Mouse (Mus musculus): ENCODE results near the gene Dcakd. TPM values are rescaled to one million over a fixed set of nuclear protein-coding genes. Genes with fewer than 3 reads are reported as not detected.

Dcakd gene
- total RNA-seq (2023) = 13.4 TPM

DNA sequence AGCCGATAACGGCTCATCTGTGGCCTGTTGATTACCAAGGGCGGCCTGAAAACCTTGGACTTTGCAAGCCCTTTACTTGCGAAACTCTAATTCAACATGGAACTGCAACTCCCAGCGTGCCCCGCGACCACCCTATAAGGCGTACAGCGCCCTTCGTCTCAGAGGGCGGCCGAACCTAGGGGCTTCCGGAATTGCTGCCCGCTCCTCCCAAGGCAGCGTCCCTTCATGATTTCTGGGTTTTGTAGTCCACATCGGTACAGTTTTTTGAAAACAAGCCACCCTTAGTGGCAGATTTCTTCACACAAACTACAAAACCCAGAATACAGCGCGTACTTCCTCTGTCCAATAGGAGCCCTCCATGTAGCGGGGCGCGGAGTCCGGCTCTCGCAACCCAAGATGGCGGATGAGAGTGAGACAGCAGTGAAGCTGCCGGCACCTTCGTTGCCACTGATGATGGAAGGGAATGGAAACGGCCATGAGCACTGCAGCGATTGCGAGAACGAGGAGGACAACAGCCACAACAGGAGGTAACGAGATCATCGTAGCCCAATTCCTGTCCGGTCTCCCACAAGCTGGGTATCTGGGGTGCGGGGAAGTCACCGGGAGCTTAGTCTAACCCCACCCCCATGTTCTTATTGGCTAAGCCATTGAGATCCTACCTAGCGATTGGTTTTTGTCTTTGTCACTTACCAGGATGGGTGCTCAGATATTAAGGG is at the start of gene Dcakd, which contains the start of gene Nmt1:
Gene Dcakd (minus strand): TSS at position 158 of the 716 bp plus-strand sequence.
Gene Nmt1 (plus strand): TSS at position 15 of the 716 bp plus-strand sequence.

DNA sequence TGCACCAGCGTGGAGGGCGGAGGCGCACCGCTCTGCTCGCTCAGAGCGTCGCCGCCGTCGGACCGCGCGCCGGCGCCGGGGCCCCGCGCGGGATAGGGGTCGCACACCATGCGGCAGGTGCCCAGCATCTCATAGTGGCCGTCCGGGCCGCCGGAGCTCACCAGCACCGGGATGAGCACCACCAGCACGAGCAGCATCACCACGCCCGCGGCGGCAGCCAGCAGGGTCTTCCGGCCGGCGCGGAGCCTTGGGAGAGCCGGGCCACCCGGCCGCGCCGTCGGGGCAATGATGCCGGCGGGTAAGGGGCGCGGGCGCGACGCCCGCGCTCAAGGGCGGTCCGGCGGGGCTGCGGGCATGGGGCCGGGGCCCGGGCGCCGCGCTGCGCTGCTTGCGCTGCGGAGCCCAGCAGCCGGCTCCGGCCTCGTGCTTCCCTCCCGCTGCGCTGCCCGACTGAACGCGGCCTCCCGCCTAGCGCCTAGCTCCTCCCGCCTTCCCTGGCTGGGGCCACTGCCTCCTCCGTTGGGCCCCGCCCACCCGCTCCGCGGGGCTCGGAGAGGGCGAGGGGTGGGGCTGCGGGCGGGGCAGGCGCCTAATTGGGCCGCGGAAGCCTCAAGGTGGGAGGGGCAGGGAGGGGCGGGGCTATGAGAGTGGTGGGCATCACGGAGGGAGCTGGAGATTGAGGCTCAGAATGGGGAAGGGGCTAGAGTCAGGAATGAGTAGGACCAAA is 81.7 kb downstream of the Dcakd start, which contains the start of gene C1ql1:
Gene C1ql1 (minus strand): TSS at position 424 of the 727 bp plus-strand sequence.

Other genes with a start within 250 kb of the Dcakd start
- not detected for gene Gjc1, start 208.6 kb downstream of the Dcakd start, total RNA-seq (2023)
- not detected for gene Higd1b, start 192.5 kb downstream of the Dcakd start, total RNA-seq (2023)
- 128 TPM for gene Eftud2, start 147.3 kb downstream of the Dcakd start, total RNA-seq (2023)
- not detected for gene Ccdc103, start 147.1 kb downstream of the Dcakd start, total RNA-seq (2023)
- not detected for gene Fam187a, start 143.2 kb downstream of the Dcakd start, total RNA-seq (2023)
- gene Gfap, start 127.4 kb downstream of the Dcakd start, total RNA-seq (2023) = not detected
- gene Kif18b, start 103.2 kb downstream of the Dcakd start, total RNA-seq (2023) = 1.1 TPM
- not detected for gene C1ql1, start 81.6 kb downstream of the Dcakd start, total RNA-seq (2023)
- gene Nmt1, start 143 bp downstream of the Dcakd start, total RNA-seq (2023) = 58.4 TPM
- gene Plcd3, start 73.3 kb upstream of the Dcakd start, total RNA-seq (2023) = 0.35 TPM
- 32.7 TPM for gene Acbd4, start 73.3 kb upstream of the Dcakd start, total RNA-seq (2023)
- gene Hexim1, start 87.9 kb upstream of the Dcakd start, total RNA-seq (2023) = 137 TPM
- gene Hexim2, start 104.1 kb upstream of the Dcakd start, total RNA-seq (2023) = 3.3 TPM
- gene Fmnl1, start 142.8 kb upstream of the Dcakd start, total RNA-seq (2023) = 357 TPM
- not detected for gene 1700023F06Rik, start 180.2 kb upstream of the Dcakd start, total RNA-seq (2023)
- gene Spata32, start 190.1 kb upstream of the Dcakd start, total RNA-seq (2023) = not detected
- gene Map3k14, start 239.1 kb upstream of the Dcakd start, total RNA-seq (2023) = 73.6 TPM

Data from CD4-positive naive resting alpha-beta T cell, adult 76 days (primary cell).